Mouse (Mus musculus): ENCODE data around the gene Ap4s1. TPM values are rescaled to one million over a fixed set of nuclear protein-coding genes. Genes with fewer than 3 reads are reported as not detected.
"Not testable (repeated sequence)": the region's sequence is repeated elsewhere in the genome, so short reads cannot be mapped to it uniquely, and the experiment has no call there.

Gene Ap4s1
- polyA plus RNA-seq, 1 experiment from 2014 or later: 34.8 TPM

- no peak overlapping the region for H3K4me3 ChIP-seq
- 61% methylated on average over 2 of the region's 2 CpGs for WGBS
- no peaks in the 10 kb centered on the region for H3K9me3 ChIP-seq
- no peaks in the 10 kb centered on the region for H3K27me3 ChIP-seq
- H3K27ac ChIP-seq: no peak overlapping the region
- no peak overlapping the region for H3K9ac ChIP-seq
- H3K4me2 ChIP-seq: no peak overlapping the region
- H3K36me3 ChIP-seq: no peaks in the 10 kb centered on the region
- H3K4me1 ChIP-seq: peaks cover 19% of the 10 kb centered on the region
- no peak for ATAC-seq (ENCODE audit: borderline replicate concordance, extremely low read depth, low FRiP score, low TSS enrichment)
Observed at GRCm38 (mm10) chr12:51688546-51688945, 2.3 kb upstream of the Ap4s1 start.

GRCm38 (mm10) chr12:51691845-51692632, 1.2 kb downstream of the Ap4s1 start, which contains the start of gene Strn3:
Gene Strn3, minus strand, starts transcription at chr12:51691897.
- Histone ChIP-seq H3K9me3 (no peaks in the 10 kb centered on the region), H3K36me3 (no peaks in the 10 kb centered on the region), H3K4me3 (peak within 1 kb of the TSS; percentile 98), H3K27ac (peak within 1 kb of the TSS; percentile 100), H3K4me1 (peaks cover 20% of the 10 kb centered on the region), H3K27me3 (no peaks in the 10 kb centered on the region), H3K4me2 (peak within 1 kb of the TSS; percentile 63), H3K9ac (peak within 1 kb of the TSS; percentile 97)
- under 1% methylated on average over 49 of the region's 56 CpGs for WGBS
- peak; percentile 97 for ATAC-seq (ENCODE audit: borderline replicate concordance, extremely low read depth, low FRiP score, low TSS enrichment)

- H3K4me3 ChIP-seq: peak overlapping the region; percentile 98; the same call in 1 of the 2 replicates
Observed at GRCm38 (mm10) chr12:51692870-51693269, 2.0 kb downstream of the Ap4s1 start.

GRCm38 (mm10) chr12:51693419-51693818, 2.6 kb downstream of the Ap4s1 start:
- H3K27me3 ChIP-seq: no peaks in the 10 kb centered on the region
- ATAC-seq (ENCODE audit: borderline replicate concordance, extremely low read depth, low FRiP score, low TSS enrichment): no peak
- WGBS: 70% methylated on average over 3 of the region's 3 CpGs
- H3K4me2 ChIP-seq: no peak overlapping the region
- no peak overlapping the region for H3K9ac ChIP-seq
- no peaks in the 10 kb centered on the region for H3K9me3 ChIP-seq
- H3K36me3 ChIP-seq: no peaks in the 10 kb centered on the region
- H3K4me3 ChIP-seq: no peak overlapping the region
- H3K4me1 ChIP-seq: peaks cover 14% of the 10 kb centered on the region
- no peak overlapping the region for H3K27ac ChIP-seq

More at GRCm38 (mm10) chr12:51692870-51693269, 2.0 kb downstream of the Ap4s1 start:
- H3K27me3 ChIP-seq; H3K36me3 ChIP-seq; H3K9me3 ChIP-seq; H3K9ac ChIP-seq; ATAC-seq (ENCODE audit: borderline replicate concordance, extremely low read depth, low FRiP score, low TSS enrichment): not testable (repeated sequence)
- peak overlapping the region; percentile 51 for H3K4me2 ChIP-seq
- 78% methylated on average over 10 of the region's 10 CpGs for WGBS
- peaks cover 15% of the 10 kb centered on the region for H3K4me1 ChIP-seq
- peak overlapping the region; percentile 100; the same call in 1 of the 2 replicates for H3K27ac ChIP-seq

GRCm38 (mm10) chr12:51694096-51694495, 3.3 kb downstream of the Ap4s1 start:
- ATAC-seq (ENCODE audit: borderline replicate concordance, extremely low read depth, low FRiP score, low TSS enrichment): no peak
- Histone ChIP-seq H3K27ac (peak overlapping the region; percentile 31; the same call in 1 of the 2 replicates), H3K4me1 (peaks cover 10% of the 10 kb centered on the region), H3K4me2 (no peak overlapping the region), H3K9me3 (no peaks in the 10 kb centered on the region), H3K27me3 (no peaks in the 10 kb centered on the region), H3K36me3 (no peaks in the 10 kb centered on the region), H3K9ac (no peak overlapping the region), H3K4me3 (no peak overlapping the region)

GRCm38 (mm10) chr12:51694966-51695365, 4.1 kb downstream of the Ap4s1 start:
- no peaks in the 10 kb centered on the region for H3K36me3 ChIP-seq
- WGBS: 80% methylated on average over 1 of the region's 1 CpGs
- no peak overlapping the region for H3K4me2 ChIP-seq
- no peak overlapping the region for H3K4me3 ChIP-seq
- H3K27me3 ChIP-seq: no peaks in the 10 kb centered on the region
- no peak overlapping the region for H3K9ac ChIP-seq
- H3K4me1 ChIP-seq: peaks cover 9% of the 10 kb centered on the region; the same call in 1 of the 2 replicates
- H3K27ac ChIP-seq: no peak overlapping the region
- no peaks in the 10 kb centered on the region for H3K9me3 ChIP-seq
- ATAC-seq (ENCODE audit: borderline replicate concordance, extremely low read depth, low FRiP score, low TSS enrichment): no peak

GRCm38 (mm10) chr12:51696157-51696556, 5.3 kb downstream of the Ap4s1 start:
- Histone ChIP-seq H3K9ac (no peak overlapping the region), H3K36me3 (no peaks in the 10 kb centered on the region), H3K27ac (no peak overlapping the region), H3K27me3 (no peaks in the 10 kb centered on the region), H3K4me1 (peaks cover 11% of the 10 kb centered on the region; the same call in 1 of the 2 replicates), H3K4me3 (no peak overlapping the region), H3K4me2 (no peak overlapping the region), H3K9me3 (no peaks in the 10 kb centered on the region)
- ATAC-seq (ENCODE audit: borderline replicate concordance, extremely low read depth, low FRiP score, low TSS enrichment): no peak
- WGBS: 95% methylated on average over 2 of the region's 2 CpGs

GRCm38 (mm10) chr12:51699623-51700393, 9.0 kb downstream of the Ap4s1 start:
- Histone ChIP-seq H3K36me3 (no peaks in the 10 kb centered on the region), H3K9me3 (no peaks in the 10 kb centered on the region), H3K4me2 (no peak overlapping the region), H3K9ac (no peak overlapping the region), H3K4me3 (no peak overlapping the region), H3K4me1 (peaks cover 6% of the 10 kb centered on the region; the same call in 1 of the 2 replicates), H3K27ac (no peak overlapping the region), H3K27me3 (no peaks in the 10 kb centered on the region)
- WGBS: 38% methylated on average over 8 of the region's 8 CpGs
- peak; percentile 78; the same call in 1 of the 2 replicates for ATAC-seq (ENCODE audit: borderline replicate concordance, extremely low read depth, low FRiP score, low TSS enrichment)

- no peak overlapping the region for H3K4me3 ChIP-seq
Observed at GRCm38 (mm10) chr12:51701723-51702122, 10.9 kb downstream of the Ap4s1 start.

GRCm38 (mm10) chr12:51703859-51704258, 13.0 kb downstream of the Ap4s1 start:
- peaks cover 7% of the 10 kb centered on the region; the same call in 1 of the 2 replicates for H3K4me1 ChIP-seq
- no peak overlapping the region for H3K4me3 ChIP-seq
- H3K36me3 ChIP-seq: no peaks in the 10 kb centered on the region
- no peak overlapping the region for H3K27ac ChIP-seq
- 32% methylated on average over 1 of the region's 1 CpGs for WGBS
- H3K9me3 ChIP-seq: no peaks in the 10 kb centered on the region
- no peak overlapping the region for H3K9ac ChIP-seq
- ATAC-seq (ENCODE audit: borderline replicate concordance, extremely low read depth, low FRiP score, low TSS enrichment): no peak
- no peaks in the 10 kb centered on the region for H3K27me3 ChIP-seq
- no peak overlapping the region for H3K4me2 ChIP-seq

More at GRCm38 (mm10) chr12:51701723-51702122, 10.9 kb downstream of the Ap4s1 start:
- H3K4me2 ChIP-seq: no peak overlapping the region
- ATAC-seq (ENCODE audit: borderline replicate concordance, extremely low read depth, low FRiP score, low TSS enrichment): no peak
- peaks cover 6% of the 10 kb centered on the region; the same call in 1 of the 2 replicates for H3K4me1 ChIP-seq
- no peaks in the 10 kb centered on the region for H3K9me3 ChIP-seq
- no peak overlapping the region for H3K27ac ChIP-seq
- no peaks in the 10 kb centered on the region for H3K36me3 ChIP-seq
- H3K27me3 ChIP-seq: no peaks in the 10 kb centered on the region
- H3K9ac ChIP-seq: no peak overlapping the region

- no peak overlapping the region for H3K27ac ChIP-seq
- peaks cover 13% of the 10 kb centered on the region; the same call in 1 of the 2 replicates for H3K4me1 ChIP-seq
- no peaks in the 10 kb centered on the region for H3K36me3 ChIP-seq
- H3K9ac ChIP-seq: no peak overlapping the region
- H3K27me3 ChIP-seq: no peaks in the 10 kb centered on the region
- H3K4me2 ChIP-seq: no peak overlapping the region
- WGBS: 64% methylated on average over 7 of the region's 7 CpGs
- no peak for ATAC-seq (ENCODE audit: borderline replicate concordance, extremely low read depth, low FRiP score, low TSS enrichment)
- no peaks in the 10 kb centered on the region for H3K9me3 ChIP-seq
- H3K4me3 ChIP-seq: no peak overlapping the region
Observed at GRCm38 (mm10) chr12:51704572-51704971, 13.7 kb downstream of the Ap4s1 start.

GRCm38 (mm10) chr12:51705778-51706177, 14.9 kb downstream of the Ap4s1 start:
- Histone ChIP-seq H3K27me3 (no peaks in the 10 kb centered on the region), H3K36me3 (no peaks in the 10 kb centered on the region), H3K9ac (no peak overlapping the region), H3K4me1 (peaks cover 17% of the 10 kb centered on the region; the same call in 1 of the 2 replicates), H3K4me2 (no peak overlapping the region), H3K9me3 (no peaks in the 10 kb centered on the region), H3K4me3 (no peak overlapping the region), H3K27ac (no peak overlapping the region)
- 50% methylated on average over 12 of the region's 12 CpGs for WGBS
- no peak for ATAC-seq (ENCODE audit: borderline replicate concordance, extremely low read depth, low FRiP score, low TSS enrichment)
